Mouse (Mus musculus): ENCODE data around the gene Mab21l3. TPM values are rescaled to one million over a fixed set of nuclear protein-coding genes. Genes with fewer than 3 reads are reported as not detected.

Gene Mab21l3
- polyA plus RNA-seq, 1 experiment = 0.57 TPM

GRCm38 (mm10) chr3:101770540-101770939 is 78.2 kb downstream of the Mab21l3 start:
- no peaks in the 10 kb centered on the region for H3K79me2 ChIP-seq (ENCODE audit: control insufficient read depth, insufficient read depth)
- no peaks in the 10 kb centered on the region for H3K79me3 ChIP-seq (ENCODE audit: low read depth)
- H3ac ChIP-seq (ENCODE audit: control insufficient read depth, insufficient read length, low read depth) = no peak overlapping the region
- TF ChIP-seq CTCF (IDR thresholded peaks at IDR 0.05; ENCODE audit: control insufficient read depth, insufficient read depth, insufficient read length) = no peak
- TF ChIP-seq MYOD1 (IDR thresholded peaks at IDR 0.05; ENCODE audit: control insufficient read depth, insufficient read length, low read depth) = no peak
- no peak for TF ChIP-seq USF1 (IDR thresholded peaks at IDR 0.05; ENCODE audit: low read depth)
- no peak for TF ChIP-seq CEBPB (IDR thresholded peaks at IDR 0.05; ENCODE audit: low read depth)
- no peaks in the 10 kb centered on the region for H3K36me3 ChIP-seq (ENCODE audit: control insufficient read depth, insufficient read depth)
- no peaks in the 10 kb centered on the region for H3K27me3 ChIP-seq (ENCODE audit: control insufficient read depth, insufficient read depth, insufficient read length)
- H3K4me3 ChIP-seq (ENCODE audit: insufficient read depth, poor library complexity, severe bottlenecking) = no peak overlapping the region

GRCm38 (mm10) chr3:101763566-101763965 is 85.2 kb downstream of the Mab21l3 start:
- Histone ChIP-seq H3K36me3 (ENCODE audit: control insufficient read depth, insufficient read depth) (no peaks in the 10 kb centered on the region), H3K27me3 (ENCODE audit: control insufficient read depth, insufficient read depth, insufficient read length) (peaks cover 5% of the 10 kb centered on the region), H3K79me2 (ENCODE audit: control insufficient read depth, insufficient read depth) (no peaks in the 10 kb centered on the region), H3ac (ENCODE audit: control insufficient read depth, insufficient read length, low read depth) (no peak overlapping the region), H3K79me3 (ENCODE audit: low read depth) (no peaks in the 10 kb centered on the region), H3K4me3 (ENCODE audit: insufficient read depth, poor library complexity, severe bottlenecking) (no peak overlapping the region)
- no peak for TF ChIP-seq FOSL1 (IDR thresholded peaks at IDR 0.05; ENCODE audit: insufficient read depth, low read length, poor library complexity, severe bottlenecking)
- no peak for TF ChIP-seq MYOG (IDR thresholded peaks at IDR 0.05; ENCODE audit: control insufficient read depth, extremely low read depth, insufficient read length)
- no peak for TF ChIP-seq USF1 (IDR thresholded peaks at IDR 0.05; ENCODE audit: low read depth)
- TF ChIP-seq CTCF (IDR thresholded peaks at IDR 0.05; ENCODE audit: control insufficient read depth, insufficient read depth, insufficient read length) = no peak
- no peak for TF ChIP-seq CEBPB (IDR thresholded peaks at IDR 0.05; ENCODE audit: low read depth)

Other genes with a start within 250 kb of the Mab21l3 start
- 228 TPM for gene Atp1a1, start 244.3 kb downstream of the Mab21l3 start, polyA plus RNA-seq (2012; fragmentation: generic; extraction: Trizol)
- 7.9 TPM for gene Slc22a15, start 75.5 kb upstream of the Mab21l3 start, polyA plus RNA-seq (2012; fragmentation: generic; extraction: Trizol)
- 0.02 TPM for gene Nhlh2, start 161.1 kb upstream of the Mab21l3 start, polyA plus RNA-seq (2012; fragmentation: generic; extraction: Trizol)
- 0.64 TPM for gene Casq2, start 237.5 kb upstream of the Mab21l3 start, polyA plus RNA-seq (2012; fragmentation: generic; extraction: Trizol)

All from C2C12 (cell line).